Mouse (Mus musculus): Measurements from ENCODE around the gene Cav1.

Gene Cav1

GRCm38 (mm10) chr6:17305954-17306601, at the start of gene Cav1:
TSS of gene Cav1 (plus strand) at chr6:17306335.
- no peak for DNase-seq (ENCODE audit: low read depth in 2 of 2, low spot score in 2 of 2)

- DNase-seq (ENCODE audit: low read depth in 2 of 2, low spot score in 2 of 2) = no peak
These were observed 48.0 kb upstream of the Cav1 start for GRCm38 (mm10) chr6:17258142-17258541.

- DNase-seq (ENCODE audit: low read depth in 2 of 2, low spot score in 2 of 2) = no peak
These were observed 47.2 kb upstream of the Cav1 start for GRCm38 (mm10) chr6:17258911-17259310.

- DNase-seq (ENCODE audit: low read depth in 2 of 2, low spot score in 2 of 2) = no peak
These were observed 43.3 kb upstream of the Cav1 start for GRCm38 (mm10) chr6:17262786-17263185.

- no peak for DNase-seq (ENCODE audit: low read depth in 2 of 2, low spot score in 2 of 2)
These were observed 41.1 kb upstream of the Cav1 start for GRCm38 (mm10) chr6:17265043-17265442.

- DNase-seq (ENCODE audit: low read depth in 2 of 2, low spot score in 2 of 2) = no peak
These were observed 39.7 kb upstream of the Cav1 start for GRCm38 (mm10) chr6:17266466-17266865.

- no peak for DNase-seq (ENCODE audit: low read depth in 2 of 2, low spot score in 2 of 2)
These were observed 27.8 kb upstream of the Cav1 start for GRCm38 (mm10) chr6:17278366-17278765.

GRCm38 (mm10) chr6:17280939-17281756, 25.0 kb upstream of the Cav1 start, which contains the start of gene Cav2:
TSS of gene Cav2 (plus strand) at chr6:17281185.
- DNase-seq (ENCODE audit: low read depth in 2 of 2, low spot score in 2 of 2) = peak in 1 of 2 experiments; percentile 1

GRCm38 (mm10) chr6:17281757-17282092, 24.4 kb upstream of the Cav1 start:
- no peak for DNase-seq (ENCODE audit: low read depth in 2 of 2, low spot score in 2 of 2)

- no peak for DNase-seq (ENCODE audit: low read depth in 2 of 2, low spot score in 2 of 2)
These were observed 24.0 kb upstream of the Cav1 start for GRCm38 (mm10) chr6:17282159-17282558.

- DNase-seq (ENCODE audit: low read depth in 2 of 2, low spot score in 2 of 2) = no peak
These were observed 22.3 kb upstream of the Cav1 start for GRCm38 (mm10) chr6:17283834-17284233.

GRCm38 (mm10) chr6:17286381-17286780, 19.8 kb upstream of the Cav1 start:
- DNase-seq (ENCODE audit: low read depth in 2 of 2, low spot score in 2 of 2) = no peak

GRCm38 (mm10) chr6:17295116-17295515, 11.0 kb upstream of the Cav1 start:
- no peak for DNase-seq (ENCODE audit: low read depth in 2 of 2, low spot score in 2 of 2)

GRCm38 (mm10) chr6:17306602-17307325, 629 bp downstream of the Cav1 start:
- no peak for DNase-seq (ENCODE audit: low read depth in 2 of 2, low spot score in 2 of 2)

GRCm38 (mm10) chr6:17307461-17308115, 1.5 kb downstream of the Cav1 start:
- DNase-seq (ENCODE audit: low read depth in 2 of 2, low spot score in 2 of 2) = no peak

GRCm38 (mm10) chr6:17308661-17309060, 2.5 kb downstream of the Cav1 start:
- DNase-seq (ENCODE audit: low read depth in 2 of 2, low spot score in 2 of 2) = no peak

- no peak for DNase-seq (ENCODE audit: low read depth in 2 of 2, low spot score in 2 of 2)
These were observed 3.1 kb downstream of the Cav1 start for GRCm38 (mm10) chr6:17309260-17309659.

GRCm38 (mm10) chr6:17314241-17314640, 8.1 kb downstream of the Cav1 start:
- DNase-seq (ENCODE audit: low read depth in 2 of 2, low spot score in 2 of 2) = no peak

GRCm38 (mm10) chr6:17314659-17315616, 8.8 kb downstream of the Cav1 start:
- no peak for DNase-seq (ENCODE audit: low read depth in 2 of 2, low spot score in 2 of 2)
